Mouse (Mus musculus): ENCODE results near the gene Osbpl11. TPM values are rescaled to one million over a fixed set of nuclear protein-coding genes. Genes with fewer than 3 reads are reported as not detected.

Gene Osbpl11
- total and polyA plus RNA-seq, 3 experiments: 8.9 to 18.4 (median 17.0) TPM

- H3K9ac ChIP-seq (ENCODE audit: low read depth, low read length): peak overlapping the region; percentile 32
- intact Hi-C loops (cut with DNase I): no loop called here
- peak; percentile 34 to 38 for DNase-seq
- peaks cover 3% of the 10 kb centered on the region; the same call in 1 of the 2 replicates for H3K79me2 ChIP-seq (replicated peaks; ENCODE audit: control insufficient read depth, insufficient read depth, low read length)
- 29% methylated on average over 2 of the region's 2 CpGs for WGBS
- peak overlapping the region; percentile 47 for H3K27ac ChIP-seq
- no peaks in the 10 kb centered on the region for H3K27me3 ChIP-seq (ENCODE audit: control insufficient read depth, insufficient read depth, low read length)
- TF ChIP-seq POLR2A (IDR thresholded peaks at IDR 0.05; ENCODE audit: insufficient read depth, low read depth, low read length) (no peak), EP300 (IDR thresholded peaks at IDR 0.05; ENCODE audit: insufficient read depth, low read depth, low read length) (no peak)
- H3K4me3 ChIP-seq: no peak overlapping the region
- peaks cover 16% of the 10 kb centered on the region for H3K4me1 ChIP-seq (ENCODE audit: control insufficient read depth, insufficient read depth, low read length)
- peaks cover 36% of the 10 kb centered on the region for H3K36me3 ChIP-seq (ENCODE audit: control insufficient read depth, insufficient read depth, low read length)
Measured at GRCm38 (mm10) chr16:33191671-33192091, 6.8 kb downstream of the Osbpl11 start.

- Histone ChIP-seq H3K4me1 (ENCODE audit: control insufficient read depth, insufficient read depth, low read length) (peaks cover 13% of the 10 kb centered on the region), H3K27ac (peak overlapping the region; percentile 47), H3K27me3 (ENCODE audit: control insufficient read depth, insufficient read depth, low read length) (no peaks in the 10 kb centered on the region), H3K4me3 (no peak overlapping the region), H3K79me2 (replicated peaks; ENCODE audit: control insufficient read depth, insufficient read depth, low read length) (peaks cover 2% of the 10 kb centered on the region; the same call in 1 of the 2 replicates), H3K9ac (ENCODE audit: low read depth, low read length) (no peak overlapping the region), H3K36me3 (ENCODE audit: control insufficient read depth, insufficient read depth, low read length) (peaks cover 31% of the 10 kb centered on the region)
- DNase-seq: no peak
- 70% methylated on average over 2 of the region's 2 CpGs for WGBS
- intact Hi-C loops (cut with DNase I): no loop called here
- no peak for TF ChIP-seq POLR2A (IDR thresholded peaks at IDR 0.05; ENCODE audit: insufficient read depth, low read depth, low read length)
- TF ChIP-seq CTCF (IDR thresholded peaks at IDR 0.05): no peak
- TF ChIP-seq EP300 (IDR thresholded peaks at IDR 0.05; ENCODE audit: insufficient read depth, low read depth, low read length): no peak
Measured at GRCm38 (mm10) chr16:33192280-33192679, 7.4 kb downstream of the Osbpl11 start.

GRCm38 (mm10) chr16:33193649-33194048, 8.8 kb downstream of the Osbpl11 start:
- peaks cover 25% of the 10 kb centered on the region for H3K36me3 ChIP-seq (ENCODE audit: control insufficient read depth, insufficient read depth, low read length)
- H3K4me1 ChIP-seq (ENCODE audit: control insufficient read depth, insufficient read depth, low read length): peaks cover 13% of the 10 kb centered on the region
- H3K27ac ChIP-seq: no peak overlapping the region
- no peaks in the 10 kb centered on the region for H3K27me3 ChIP-seq (ENCODE audit: control insufficient read depth, insufficient read depth, low read length)
- H3K79me2 ChIP-seq (replicated peaks; ENCODE audit: control insufficient read depth, insufficient read depth, low read length): peaks cover 2% of the 10 kb centered on the region; the same call in 1 of the 2 replicates
- intact Hi-C loops (cut with DNase I): loop anchor here (1.0 kb wide), 1 partner anchor 43 kb away; no protein-coding TSS in a partner anchor
- peak; percentile 82 for TF ChIP-seq CTCF (IDR thresholded peaks at IDR 0.05)
- TF ChIP-seq EP300 (IDR thresholded peaks at IDR 0.05; ENCODE audit: insufficient read depth, low read depth, low read length): 0 out of 2 replicates have a peak, but pooled peaks have one; percentile 36
- TF ChIP-seq POLR2A (IDR thresholded peaks at IDR 0.05; ENCODE audit: insufficient read depth, low read depth, low read length): no peak
- WGBS: 13% methylated on average over 2 of the region's 2 CpGs
- no peak overlapping the region for H3K9ac ChIP-seq (ENCODE audit: low read depth, low read length)
- peak; percentile 38 to 43 for DNase-seq
- no peak overlapping the region for H3K4me3 ChIP-seq

- Histone ChIP-seq H3K27me3 (ENCODE audit: control insufficient read depth, insufficient read depth, low read length) (no peaks in the 10 kb centered on the region), H3K36me3 (ENCODE audit: control insufficient read depth, insufficient read depth, low read length) (peaks cover 19% of the 10 kb centered on the region), H3K4me1 (ENCODE audit: control insufficient read depth, insufficient read depth, low read length) (peaks cover 10% of the 10 kb centered on the region), H3K4me3 (no peak overlapping the region), H3K9ac (ENCODE audit: low read depth, low read length) (no peak overlapping the region), H3K79me2 (replicated peaks; ENCODE audit: control insufficient read depth, insufficient read depth, low read length) (peaks cover 2% of the 10 kb centered on the region; the same call in 1 of the 2 replicates), H3K27ac (no peak overlapping the region)
- intact Hi-C loops (cut with DNase I): no loop called here
- TF ChIP-seq CTCF (IDR thresholded peaks at IDR 0.05): peak; percentile 49
- TF ChIP-seq EP300 (IDR thresholded peaks at IDR 0.05; ENCODE audit: insufficient read depth, low read depth, low read length): no peak
- WGBS: 33% methylated on average over 3 of the region's 5 CpGs
- DNase-seq: no peak
Measured at GRCm38 (mm10) chr16:33195686-33196313, 10.9 kb downstream of the Osbpl11 start.

GRCm38 (mm10) chr16:33196578-33196977, 11.7 kb downstream of the Osbpl11 start:
- Histone ChIP-seq H3K79me2 (replicated peaks; ENCODE audit: control insufficient read depth, insufficient read depth, low read length) (peaks cover 2% of the 10 kb centered on the region; the same call in 1 of the 2 replicates), H3K4me1 (ENCODE audit: control insufficient read depth, insufficient read depth, low read length) (peaks cover 6% of the 10 kb centered on the region), H3K36me3 (ENCODE audit: control insufficient read depth, insufficient read depth, low read length) (peaks cover 13% of the 10 kb centered on the region), H3K9ac (ENCODE audit: low read depth, low read length) (no peak overlapping the region), H3K27me3 (ENCODE audit: control insufficient read depth, insufficient read depth, low read length) (no peaks in the 10 kb centered on the region), H3K4me3 (no peak overlapping the region), H3K27ac (no peak overlapping the region)
- intact Hi-C loops (cut with DNase I): no loop called here
- 90% methylated on average over 6 of the region's 6 CpGs for WGBS
- no peak for DNase-seq
- TF ChIP-seq EP300 (IDR thresholded peaks at IDR 0.05; ENCODE audit: insufficient read depth, low read depth, low read length) (no peak), POLR2A (IDR thresholded peaks at IDR 0.05; ENCODE audit: insufficient read depth, low read depth, low read length) (no peak)

- H3K9ac ChIP-seq (ENCODE audit: low read depth, low read length): no peak overlapping the region
- no peaks in the 10 kb centered on the region; the same call in 1 of the 2 replicates for H3K36me3 ChIP-seq (ENCODE audit: control insufficient read depth, insufficient read depth, low read length)
- H3K4me1 ChIP-seq (ENCODE audit: control insufficient read depth, insufficient read depth, low read length): no peaks in the 10 kb centered on the region; the same call in 1 of the 2 replicates
- peaks cover 2% of the 10 kb centered on the region; the same call in 1 of the 2 replicates for H3K79me2 ChIP-seq (replicated peaks; ENCODE audit: control insufficient read depth, insufficient read depth, low read length)
- no peak for DNase-seq
- TF ChIP-seq CTCF (IDR thresholded peaks at IDR 0.05) (no peak), EP300 (IDR thresholded peaks at IDR 0.05; ENCODE audit: insufficient read depth, low read depth, low read length) (no peak), POLR2A (IDR thresholded peaks at IDR 0.05; ENCODE audit: insufficient read depth, low read depth, low read length) (no peak)
- no peak overlapping the region for H3K27ac ChIP-seq
- WGBS: 57% methylated on average over 8 of the region's 8 CpGs
- H3K4me3 ChIP-seq: no peak overlapping the region
- H3K27me3 ChIP-seq (ENCODE audit: control insufficient read depth, insufficient read depth, low read length): no peaks in the 10 kb centered on the region
- intact Hi-C loops (cut with DNase I): no loop called here
Measured at GRCm38 (mm10) chr16:33200589-33200988, 15.7 kb downstream of the Osbpl11 start.

Measured in heart, adult 2 months (tissue).